Mouse (Mus musculus) midbrain, embryonic 14.5 days (tissue): Measurements from ENCODE around the gene Ncbp1. TPM values are rescaled to one million over a fixed set of nuclear protein-coding genes. Genes with fewer than 3 reads are reported as not detected.
A peak's percentile ranks its signal among the peaks of the same experiment; 100 is the strongest.
"Not testable (repeated sequence)": the region's sequence is repeated elsewhere in the genome, so short reads cannot be mapped to it uniquely, and the experiment has no call there.

Source experiments
- ATAC-seq: fragments of 200-750 bp; cut with Nextera tagmentation; 2 replicates; pipeline ENCODE4 v1.8.0; 2017; ENCODE audit warnings: moderate number of reproducible peaks, moderate library complexity; ENCODE audit not compliant: low FRiP score, low TSS enrichment
- DNase-seq: peaks from one replicate; pipeline ENCODE4 v3.0.0-alpha.2; 2015
- H3K27ac ChIP-seq: fragments of 300-500 bp; sonication (generic); replicated peaks from 2 replicates; pipeline ENCODE4 v1.5.1; 2014; ENCODE audit warnings: mild to moderate bottlenecking, low read depth, low read length, moderate library complexity
- H3K27me3 ChIP-seq: fragments of 300-500 bp; sonication (generic); 2 replicates; pipeline ENCODE4 v1.6.1; 2014; ENCODE audit warnings: low read length, control low read depth, mixed read lengths; ENCODE audit not compliant: control insufficient read depth, insufficient read depth
- H3K36me3 ChIP-seq: fragments of 300-500 bp; sonication (generic); 2 replicates; pipeline ENCODE4 v1.6.1; 2014; ENCODE audit warnings: low read length, control low read depth; ENCODE audit not compliant: control insufficient read depth, insufficient read depth
- H3K4me1 ChIP-seq: fragments of 300-500 bp; sonication (generic); 2 replicates; pipeline ENCODE4 v1.6.1; 2014; ENCODE audit warnings: mild to moderate bottlenecking, antibody characterized with exemption, low read length, control low read depth; ENCODE audit not compliant: control insufficient read depth, insufficient read depth
- H3K4me2 ChIP-seq: fragments of 300-500 bp; sonication (generic); 2 replicates; pipeline ENCODE4 v1.6.1; 2014; ENCODE audit warnings: mild to moderate bottlenecking, low read length, moderate library complexity
- H3K4me3 ChIP-seq: fragments of 300-500 bp; sonication (generic); replicated peaks from 2 replicates; pipeline ENCODE4 v1.5.1; 2014; ENCODE audit warnings: low read depth, low read length
- H3K9ac ChIP-seq: fragments of 300-500 bp; sonication (generic); replicated peaks from 2 replicates; pipeline ENCODE4 v1.6.1; 2014; ENCODE audit warnings: mild to moderate bottlenecking, low read length, moderate library complexity
- H3K9me3 ChIP-seq: fragments of 300-500 bp; sonication (generic); 2 replicates; pipeline ENCODE4 v1.6.1; 2016; ENCODE audit warnings: low read length, control low read depth, mixed read lengths; ENCODE audit not compliant: control insufficient read depth
- WGBS: fragments of 180-500 bp; shearing (Covaris S2); extraction: QIAGEN DNeasy Blood & Tissue Kit; methylation state at CpG from one replicate; pipeline ENCODE4 v1.1.7; 2014; 5-methylcytosine and 5-hydroxymethylcytosine counted together
- polyA plus RNA-seq: library from polyadenylated mRNA; unstranded; fragments of >200 nt; fragmentation: Nextera tagmentation; extraction: Ambion mirVana; gene quantifications from 2 replicates; pipeline ENCODE4 v1.2.1, GENCODE M21; 2014

Ncbp1 gene
- polyA plus RNA-seq, 1 experiment from 2014 or later, result 100 TPM

DNA sequence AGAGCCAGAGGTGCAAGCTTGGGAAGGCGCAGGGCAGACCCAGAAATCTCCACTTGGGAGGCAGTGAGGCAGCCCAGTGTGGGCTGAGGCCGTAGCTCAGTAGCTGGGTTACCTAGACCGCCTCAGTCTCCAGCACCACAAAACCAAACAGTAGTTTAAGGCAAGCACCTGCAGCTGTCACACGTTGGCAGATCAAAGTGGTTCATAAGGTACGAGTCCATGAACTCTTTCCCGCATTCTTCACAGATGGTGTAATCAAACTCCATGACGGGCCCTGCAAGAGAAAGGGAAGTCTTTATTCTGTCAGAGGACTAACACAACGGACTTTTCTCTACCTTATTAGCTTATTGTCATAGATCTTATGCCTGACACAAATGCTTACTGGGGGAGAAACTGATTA is 47.0 kb downstream of the Ncbp1 start:
- Histone ChIP-seq H3K9ac (no peak overlapping the region), H3K36me3 (peaks cover 82% of the 10 kb centered on the region)

DNA sequence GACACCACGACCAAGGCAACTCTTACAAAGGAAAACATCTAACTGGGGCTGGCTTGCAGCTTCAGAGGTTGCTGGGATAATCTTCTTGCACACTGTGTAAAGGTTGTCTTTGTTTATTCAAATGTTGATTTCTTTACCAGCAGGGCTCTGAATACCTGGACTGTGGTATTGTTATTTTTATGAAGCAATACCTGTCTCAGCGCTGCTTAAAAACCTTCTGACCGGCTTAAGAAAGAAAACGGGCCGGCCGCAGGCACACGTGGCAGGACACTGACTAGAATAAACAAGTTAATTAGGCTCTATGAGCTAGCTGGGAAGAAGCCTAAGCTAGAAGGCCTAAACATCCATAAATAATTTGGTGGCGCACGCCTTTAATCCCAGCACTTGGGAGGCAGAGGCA is 47.5 kb downstream of the Ncbp1 start:
- ATAC-seq (no peak), DNase-seq (no peak)
- Histone ChIP-seq H3K4me2 (no peak overlapping the region), H3K9me3 (no peaks in the 10 kb centered on the region), H3K4me1 (no peaks in the 10 kb centered on the region), H3K36me3 (peaks cover 82% of the 10 kb centered on the region), H3K4me3 (no peak overlapping the region), H3K9ac (no peak overlapping the region), H3K27me3 (no peaks in the 10 kb centered on the region), H3K27ac (no peak overlapping the region)
- 80% methylated on average over 9 of the region's 9 CpGs for WGBS

More for the DNA sequence above, 47.0 kb downstream of the Ncbp1 start:
- H3K4me2 ChIP-seq, result no peak overlapping the region
- WGBS, result 83% methylated on average over 8 of the region's 8 CpGs
- no peak overlapping the region for H3K4me3 ChIP-seq
- H3K9me3 ChIP-seq, result no peaks in the 10 kb centered on the region
- H3K4me1 ChIP-seq, result no peaks in the 10 kb centered on the region
- no peak for ATAC-seq
- no peak for DNase-seq
- H3K27ac ChIP-seq, result no peak overlapping the region
- H3K27me3 ChIP-seq, result no peaks in the 10 kb centered on the region

DNA sequence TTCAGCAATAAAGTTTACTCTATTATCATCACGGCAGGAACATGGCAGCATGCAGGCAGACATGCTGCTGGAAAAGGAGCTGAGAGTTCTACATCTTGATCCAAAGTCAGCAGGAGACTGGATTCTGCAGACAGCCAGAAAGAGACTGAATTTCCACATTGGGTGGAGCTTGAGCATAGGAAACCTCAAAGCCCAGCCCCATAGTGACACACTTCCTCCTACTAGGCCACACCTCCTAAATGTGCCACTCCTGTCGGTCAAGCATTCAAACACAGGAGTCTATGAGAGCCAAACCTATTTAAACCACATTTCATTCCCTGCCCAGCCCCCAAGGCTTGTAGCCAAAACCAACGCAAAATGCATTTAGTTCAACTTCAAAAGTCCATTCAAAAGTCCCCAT is 48.1 kb downstream of the Ncbp1 start:
- Histone ChIP-seq H3K4me3 (no peak overlapping the region), H3K9me3 (no peaks in the 10 kb centered on the region), H3K9ac (no peak overlapping the region), H3K27ac (no peak overlapping the region), H3K4me2 (no peak overlapping the region), H3K36me3 (peaks cover 82% of the 10 kb centered on the region), H3K4me1 (no peaks in the 10 kb centered on the region), H3K27me3 (no peaks in the 10 kb centered on the region)
- DNase-seq (no peak), ATAC-seq (no peak)
- WGBS, result 82% methylated on average over 3 of the region's 3 CpGs

DNA sequence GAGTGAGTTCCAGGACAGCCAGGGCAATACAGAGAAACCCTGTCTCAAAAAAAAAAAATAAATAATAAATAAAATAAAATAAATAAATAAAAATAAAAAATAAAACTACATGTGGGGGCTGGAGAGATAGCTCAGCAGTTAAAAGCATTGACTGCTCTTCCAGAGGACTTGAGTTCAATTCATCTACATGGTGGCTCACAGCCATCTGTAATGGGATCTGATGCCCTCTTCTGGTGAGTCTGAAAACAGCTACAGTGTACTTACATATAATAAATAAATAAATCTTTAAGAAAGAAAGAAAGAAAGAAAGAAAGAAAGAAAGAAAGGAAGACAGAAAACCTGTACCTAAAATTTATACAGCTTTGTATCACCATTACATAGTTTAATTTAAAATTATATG is 53.6 kb downstream of the Ncbp1 start:
- not testable (repeated sequence) for H3K4me3 ChIP-seq, H3K9ac ChIP-seq, H3K27ac ChIP-seq, H3K4me2 ChIP-seq, H3K9me3 ChIP-seq, ATAC-seq, H3K27me3 ChIP-seq, DNase-seq
- Histone ChIP-seq H3K4me1 (peaks cover 30% of the 10 kb centered on the region), H3K36me3 (peaks cover 39% of the 10 kb centered on the region)

DNA sequence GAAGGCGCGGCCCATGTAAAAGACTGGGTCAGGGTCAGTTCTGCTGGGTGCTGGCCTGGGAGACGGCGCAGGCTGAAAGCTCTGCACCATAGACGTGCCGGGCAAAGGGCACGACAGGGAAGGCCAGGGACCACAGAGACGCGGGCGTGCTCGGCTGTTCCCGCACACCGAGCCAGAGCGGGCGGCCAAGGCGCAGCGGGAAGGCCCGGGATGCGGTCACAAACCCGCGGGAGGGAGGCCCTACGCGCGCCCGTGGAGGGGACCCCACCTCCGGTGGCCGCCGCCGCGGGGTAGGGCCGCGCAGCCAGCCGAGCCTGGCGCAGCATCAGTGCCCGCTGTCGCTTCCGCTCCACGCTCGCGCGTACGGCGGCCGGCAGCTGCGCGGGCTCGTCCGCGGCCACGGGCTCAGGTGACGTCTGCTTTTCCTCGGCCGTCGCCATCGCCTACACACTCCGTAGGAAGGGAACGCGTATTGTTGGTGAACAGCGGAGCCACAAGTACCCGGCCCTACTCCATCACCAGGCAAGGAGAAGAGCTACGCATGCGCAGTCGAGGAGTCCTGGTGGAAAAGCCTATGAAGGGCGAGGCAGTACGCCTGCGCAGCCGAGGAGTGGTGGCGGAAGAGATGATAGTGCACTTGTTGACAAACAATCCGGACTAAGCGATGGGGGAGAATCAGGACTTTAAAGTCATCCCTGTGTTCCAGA is 57.5 kb downstream of the Ncbp1 start, which contains the start of gene Xpa:
Xpa (minus strand) TSS at position 531 of the 707 bp plus-strand sequence.
- peaks cover 30% of the 10 kb centered on the region for H3K4me1 ChIP-seq
- H3K27ac ChIP-seq, result peak within 1 kb of the TSS; percentile 94
- peak within 1 kb of the TSS; percentile 82 for H3K4me2 ChIP-seq
- WGBS, result under 1% methylated on average over 58 of the region's 70 CpGs
- peaks cover 7% of the 10 kb centered on the region for H3K36me3 ChIP-seq
- H3K27me3 ChIP-seq, result no peaks in the 10 kb centered on the region
- DNase-seq, result peak; percentile 99
- peak; percentile 94 for ATAC-seq
- H3K9me3 ChIP-seq, result no peaks in the 10 kb centered on the region
- peak within 1 kb of the TSS; percentile 93 for H3K4me3 ChIP-seq
- H3K9ac ChIP-seq, result peak within 1 kb of the TSS; percentile 95

DNA sequence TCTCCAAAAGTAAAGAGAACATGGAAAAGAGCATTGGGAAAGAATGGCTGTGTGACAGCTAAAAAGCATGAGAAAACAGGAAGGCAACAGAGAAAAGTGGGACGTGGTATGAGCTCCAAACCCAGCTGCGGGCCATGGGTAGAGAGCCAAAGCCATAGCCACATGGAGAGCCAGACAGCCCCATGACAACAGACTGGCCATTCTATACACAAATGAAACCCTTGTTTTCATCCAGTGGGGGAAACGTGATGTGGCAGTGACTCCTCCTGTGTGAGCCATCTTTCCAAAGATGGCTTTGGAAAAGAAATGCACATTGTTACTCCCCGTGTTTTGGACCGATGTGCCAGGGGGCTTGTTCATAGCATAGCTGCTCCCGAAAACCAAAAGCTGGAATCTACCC is 58.1 kb downstream of the Ncbp1 start:
- peaks cover 2% of the 10 kb centered on the region; the same call in 1 of the 2 replicates for H3K36me3 ChIP-seq
- 37% methylated on average over 6 of the region's 6 CpGs for WGBS
- H3K9me3 ChIP-seq, result no peaks in the 10 kb centered on the region
- H3K9ac ChIP-seq, result peak overlapping the region; percentile 95; the same call in 1 of the 2 replicates
- DNase-seq (no peak), ATAC-seq (peak; percentile 46; the same call in 1 of the 2 replicates)
- H3K4me1 ChIP-seq, result peaks cover 30% of the 10 kb centered on the region
- H3K27me3 ChIP-seq, result no peaks in the 10 kb centered on the region
- H3K4me3 ChIP-seq, result peak overlapping the region; percentile 93
- peak overlapping the region; percentile 82 for H3K4me2 ChIP-seq
- H3K27ac ChIP-seq, result peak overlapping the region; percentile 94

DNA sequence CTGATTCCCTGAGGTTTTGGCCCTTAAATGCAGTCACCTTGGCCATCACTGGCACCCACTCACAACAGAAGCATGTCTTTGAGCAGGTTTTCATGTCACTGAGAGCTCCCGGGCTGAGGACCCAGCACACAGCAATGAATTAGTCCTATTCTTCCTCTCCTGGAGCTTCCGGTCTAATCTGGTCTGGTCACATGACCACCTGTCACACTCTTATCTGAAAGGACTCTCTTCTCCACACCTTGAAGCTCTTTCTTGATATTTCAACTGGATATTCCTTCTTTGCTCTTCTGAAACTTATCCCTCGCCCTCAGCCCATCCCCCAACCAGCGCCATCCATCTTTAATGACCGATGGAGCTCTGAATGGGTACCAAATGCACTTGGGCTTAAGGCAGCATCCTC is 59.7 kb downstream of the Ncbp1 start:
- Histone ChIP-seq H3K9me3 (no peaks in the 10 kb centered on the region), H3K27me3 (no peaks in the 10 kb centered on the region), H3K4me1 (peaks cover 33% of the 10 kb centered on the region), H3K4me3 (no peak overlapping the region), H3K36me3 (no peaks in the 10 kb centered on the region), H3K4me2 (no peak overlapping the region), H3K27ac (no peak overlapping the region), H3K9ac (no peak overlapping the region)
- 73% methylated on average over 5 of the region's 5 CpGs for WGBS
- DNase-seq (no peak), ATAC-seq (no peak)

DNA sequence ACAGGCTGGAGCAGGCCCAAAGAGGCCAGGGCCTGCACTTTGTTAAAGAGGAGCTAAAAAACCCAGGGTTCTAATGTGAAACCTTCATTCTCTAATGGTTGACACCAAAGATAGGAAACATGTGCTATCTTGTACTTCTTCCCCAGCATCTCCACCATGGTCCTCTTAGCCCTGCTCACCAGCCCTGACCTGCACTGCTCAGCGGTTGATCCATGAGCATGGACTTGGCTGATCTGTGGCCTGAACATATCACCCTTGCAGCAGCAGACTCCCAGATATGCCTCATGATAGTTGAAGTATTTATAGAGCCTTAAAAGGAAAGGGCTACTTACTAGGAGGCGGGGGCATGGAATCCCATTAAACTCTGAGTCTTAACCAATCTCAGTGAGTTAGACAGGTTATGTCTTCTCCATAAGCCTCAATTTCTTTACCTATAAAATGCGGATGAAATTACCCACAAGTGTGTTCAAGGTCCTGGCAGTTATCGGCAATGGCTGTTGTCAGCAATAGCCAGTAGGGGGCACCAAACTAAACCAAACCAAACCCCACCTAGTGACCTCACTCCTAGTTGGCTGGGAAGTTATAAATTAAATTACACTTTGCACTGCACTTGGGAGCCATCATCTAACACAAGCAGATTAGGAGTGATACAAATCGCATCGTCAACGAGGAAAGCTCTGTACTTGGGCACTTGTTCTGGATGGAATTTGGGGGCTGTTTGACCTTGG is 63.6 kb downstream of the Ncbp1 start:
- Histone ChIP-seq H3K4me1 (peaks cover 4% of the 10 kb centered on the region), H3K27me3 (no peaks in the 10 kb centered on the region), H3K27ac (peak overlapping the region; percentile 79), H3K4me3 (peak overlapping the region; percentile 39), H3K9ac (peak overlapping the region; percentile 70), H3K9me3 (no peaks in the 10 kb centered on the region), H3K36me3 (no peaks in the 10 kb centered on the region), H3K4me2 (peak overlapping the region; percentile 61)
- DNase-seq (peak; percentile 93), ATAC-seq (peak; percentile 76)
- WGBS, result 10% methylated on average over 7 of the region's 7 CpGs
